Mouse (Mus musculus): ENCODE data around the gene Col26a1.
"Not testable (repeated sequence)": the region's sequence is repeated elsewhere in the genome, so short reads cannot be mapped to it uniquely, and the experiment has no call there.

Col26a1 gene

DNA sequence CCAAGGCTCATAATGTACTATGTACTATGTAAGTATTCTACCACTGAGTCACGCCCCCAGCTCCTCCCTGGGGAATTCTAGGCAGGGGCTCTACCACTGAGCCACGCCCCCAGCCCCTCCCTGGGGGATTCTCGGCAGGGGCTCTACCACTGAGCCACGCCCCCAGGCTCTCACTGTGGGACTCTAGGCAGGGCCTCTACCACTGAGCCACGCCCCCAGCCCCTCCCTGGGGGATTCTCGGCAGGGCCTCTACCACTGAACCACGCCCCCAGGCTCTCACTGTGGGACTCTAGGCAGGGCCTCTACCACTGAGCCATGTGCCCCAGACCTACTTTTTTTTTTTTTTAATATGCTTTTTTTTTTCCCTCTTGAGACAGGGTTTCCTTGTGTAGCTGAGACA, 129.8 kb downstream of the Col26a1 start:
- not testable (repeated sequence) for DNase-seq (ENCODE audit: low read depth, low spot score)

DNA sequence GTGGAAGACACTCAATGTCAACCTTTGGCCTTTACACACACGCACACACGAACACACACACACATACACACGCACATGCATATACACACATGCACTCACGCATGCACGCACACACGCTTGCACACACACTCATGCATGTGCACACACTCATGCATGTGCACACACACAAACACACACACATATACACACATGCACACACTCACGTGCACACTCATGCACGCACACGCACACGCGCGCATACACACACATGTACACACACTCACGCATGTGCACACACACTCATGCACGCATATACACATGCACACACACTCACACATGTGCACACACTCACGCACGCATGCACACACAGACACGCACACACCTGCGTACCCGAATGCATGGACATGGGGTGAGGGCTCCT, 130.9 kb downstream of the Col26a1 start:
- no peak for DNase-seq (ENCODE audit: low read depth, low spot score)

DNA sequence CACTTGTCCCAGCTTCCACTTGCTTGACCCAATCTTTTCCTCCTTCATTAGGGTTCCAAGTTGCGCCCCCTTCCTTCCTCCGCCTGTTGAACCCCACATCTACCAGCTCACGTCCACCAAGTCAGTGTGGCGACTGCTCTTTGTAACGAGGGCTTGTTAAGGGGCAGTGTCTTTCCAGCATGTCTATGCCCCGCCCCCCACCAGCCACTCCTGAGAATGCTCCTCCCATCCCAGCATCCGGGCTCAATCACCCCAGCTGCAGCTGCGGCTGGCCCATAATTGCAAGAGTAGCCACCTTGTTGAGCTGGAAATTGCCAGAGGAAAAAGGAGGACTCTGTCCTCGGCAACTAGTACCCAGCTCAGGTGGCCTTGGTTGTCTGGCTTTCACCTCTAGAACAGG, 136.4 kb downstream of the Col26a1 start:
- DNase-seq (ENCODE audit: low read depth, low spot score) = no peak

DNA sequence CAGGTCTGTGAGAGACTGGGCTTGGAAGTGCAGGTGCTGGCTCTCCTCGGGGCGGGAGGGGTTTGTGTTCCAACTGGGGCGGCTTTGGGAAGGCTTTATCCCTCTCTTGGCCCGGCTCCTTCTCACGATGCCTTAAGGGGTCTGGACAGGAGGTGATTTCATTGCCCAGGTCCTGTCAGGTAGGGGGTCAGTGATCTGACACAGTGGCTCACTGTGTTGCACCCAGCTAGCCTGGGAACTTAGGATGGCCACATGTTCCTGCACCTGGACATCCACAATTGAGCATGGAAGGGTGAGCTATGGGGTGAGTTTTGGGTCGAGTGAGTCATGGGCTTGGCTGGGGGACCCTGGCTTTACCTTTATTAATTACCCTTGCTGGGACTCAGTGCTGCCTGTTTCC, 144.1 kb downstream of the Col26a1 start:
- no peak for DNase-seq (ENCODE audit: low read depth, low spot score)

DNA sequence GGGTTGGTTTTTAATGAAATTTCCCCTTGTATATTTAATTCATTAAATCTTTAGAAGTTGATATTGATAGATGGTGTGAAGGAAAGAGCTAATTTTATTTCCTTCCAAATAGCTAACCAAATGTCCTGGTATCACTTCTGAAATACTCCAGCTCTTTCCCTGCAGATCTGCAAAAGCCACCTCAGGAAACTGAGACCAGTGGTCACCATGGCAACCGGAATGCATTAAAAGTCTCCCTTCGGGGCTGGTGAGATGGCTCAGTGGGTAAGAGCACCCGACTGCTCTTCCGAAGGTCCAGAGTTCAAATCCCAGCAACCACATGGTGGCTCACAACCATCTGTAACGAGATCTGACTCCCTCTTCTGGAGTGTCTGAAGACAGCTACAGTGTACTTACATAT, 156.7 kb downstream of the Col26a1 start:
- DNase-seq (ENCODE audit: low read depth, low spot score) = not testable (repeated sequence)

DNA sequence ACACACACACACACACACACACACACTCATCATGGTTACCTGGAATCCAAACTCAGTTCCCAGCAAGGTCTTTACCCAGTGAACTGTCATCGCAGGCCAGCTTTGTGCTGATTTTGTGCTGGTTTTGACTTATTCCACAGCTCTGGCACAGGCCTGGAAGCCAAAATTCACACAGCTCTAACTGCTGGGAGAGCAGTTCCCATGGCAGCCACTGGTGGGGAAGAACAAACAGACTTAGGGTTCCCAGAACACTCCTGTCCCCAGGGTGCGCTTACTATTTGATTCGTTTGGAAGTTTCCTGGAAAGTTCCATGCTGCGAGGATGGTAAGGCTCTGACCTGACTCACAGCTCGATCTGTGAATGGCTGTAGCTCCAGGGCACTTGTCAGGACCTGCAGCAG, 161.4 kb downstream of the Col26a1 start:
- DNase-seq (ENCODE audit: low read depth, low spot score) = no peak

DNA sequence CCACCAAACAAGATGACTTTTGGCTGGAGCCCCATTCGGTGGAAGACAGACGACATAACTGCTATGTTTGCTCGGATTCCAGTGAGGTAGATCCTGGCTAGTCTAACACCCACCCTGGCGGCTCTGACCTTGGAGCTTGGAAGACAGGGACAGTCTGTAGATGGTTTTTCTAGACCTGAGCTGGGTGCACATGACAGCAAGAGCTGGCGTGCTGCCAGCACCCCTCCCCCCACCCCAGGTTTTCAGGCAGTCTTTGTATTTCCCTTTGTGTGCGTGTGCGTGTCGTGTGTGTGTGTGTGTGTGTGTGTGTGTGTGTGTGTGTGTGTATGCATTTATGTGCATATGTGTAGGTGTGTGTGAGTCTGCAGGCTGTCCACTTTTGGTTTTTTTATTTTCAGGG, 164.4 kb downstream of the Col26a1 start:
- no peak for DNase-seq (ENCODE audit: low read depth, low spot score)

DNA sequence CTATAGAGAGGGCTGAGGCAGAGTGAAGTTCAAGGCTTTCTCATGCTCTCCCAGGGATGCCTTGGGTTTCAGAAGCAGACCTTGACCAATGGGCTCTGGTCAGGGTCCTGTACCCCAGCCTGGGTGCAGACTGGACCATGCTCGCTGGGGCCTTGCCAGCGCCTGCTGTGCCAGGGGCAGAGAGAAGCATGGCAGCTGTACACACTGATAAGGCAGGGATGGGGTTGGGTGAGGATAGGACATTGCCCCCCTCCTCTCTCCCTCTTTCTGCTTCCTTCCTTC, 165.5 kb downstream of the Col26a1 start:
- DNase-seq (ENCODE audit: low read depth, low spot score) = no peak

DNA sequence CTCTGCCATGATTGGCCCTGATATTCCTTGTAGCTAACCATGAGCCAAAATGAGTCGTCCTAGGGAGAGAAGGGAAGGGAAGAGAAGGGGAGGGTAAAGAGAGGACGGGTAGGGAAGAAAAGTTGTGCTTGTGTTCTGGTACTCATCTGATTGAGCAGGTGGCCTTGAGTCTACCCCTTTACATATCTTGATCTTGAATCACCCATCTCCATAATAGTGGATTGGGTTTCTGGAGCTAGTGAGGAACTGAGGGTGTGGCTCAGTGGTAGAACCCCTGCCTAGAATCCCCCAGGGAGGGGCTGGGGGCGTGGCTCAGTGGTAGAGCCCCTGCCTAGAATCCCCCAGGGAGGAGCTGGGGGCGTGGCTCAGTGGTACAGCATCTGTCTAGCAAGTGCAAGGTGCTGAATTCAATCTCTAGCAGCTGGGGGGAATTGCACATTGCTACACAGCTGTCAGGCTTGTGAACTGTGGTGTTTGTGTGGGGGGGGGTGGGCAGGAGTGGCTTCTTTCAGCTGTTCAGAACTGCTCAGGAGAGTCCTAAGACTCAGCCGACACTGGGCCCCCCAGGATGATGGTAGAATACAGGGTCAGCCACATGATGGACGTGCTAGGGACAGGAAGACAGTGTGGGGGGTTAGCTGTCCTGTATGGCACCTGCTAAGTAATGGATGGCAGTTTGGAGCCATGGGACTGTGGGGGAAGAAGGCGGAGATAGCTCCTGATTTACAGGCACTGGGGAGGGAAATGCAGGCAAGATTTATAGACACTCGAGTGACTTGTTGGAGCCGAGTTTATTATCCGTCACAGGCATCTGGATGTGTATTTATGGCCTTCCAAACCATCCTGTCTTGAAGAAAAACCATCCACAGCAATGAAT, 166.1 kb downstream of the Col26a1 start:
- no peak for DNase-seq (ENCODE audit: low read depth, low spot score)

DNA sequence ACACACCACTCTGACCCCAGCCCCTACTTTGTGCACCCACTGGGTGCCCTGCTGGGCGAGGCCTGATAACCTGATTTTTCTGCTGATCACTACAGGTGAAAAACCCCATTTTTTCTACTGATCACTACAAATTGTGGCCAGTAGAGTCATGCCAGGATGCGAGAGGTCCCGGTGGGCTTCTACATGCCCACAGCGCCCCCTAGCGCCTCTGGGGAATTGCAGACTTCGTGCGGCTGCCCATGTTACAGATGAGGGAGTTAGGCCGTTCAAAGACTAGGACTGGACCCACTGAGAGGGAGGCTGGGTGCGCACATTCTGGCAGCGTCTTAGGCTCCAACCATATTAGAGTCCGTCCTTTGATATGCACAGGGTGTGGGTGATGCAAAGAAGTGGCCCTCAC, 168.1 kb downstream of the Col26a1 start:
- no peak for DNase-seq (ENCODE audit: low read depth, low spot score)

DNA sequence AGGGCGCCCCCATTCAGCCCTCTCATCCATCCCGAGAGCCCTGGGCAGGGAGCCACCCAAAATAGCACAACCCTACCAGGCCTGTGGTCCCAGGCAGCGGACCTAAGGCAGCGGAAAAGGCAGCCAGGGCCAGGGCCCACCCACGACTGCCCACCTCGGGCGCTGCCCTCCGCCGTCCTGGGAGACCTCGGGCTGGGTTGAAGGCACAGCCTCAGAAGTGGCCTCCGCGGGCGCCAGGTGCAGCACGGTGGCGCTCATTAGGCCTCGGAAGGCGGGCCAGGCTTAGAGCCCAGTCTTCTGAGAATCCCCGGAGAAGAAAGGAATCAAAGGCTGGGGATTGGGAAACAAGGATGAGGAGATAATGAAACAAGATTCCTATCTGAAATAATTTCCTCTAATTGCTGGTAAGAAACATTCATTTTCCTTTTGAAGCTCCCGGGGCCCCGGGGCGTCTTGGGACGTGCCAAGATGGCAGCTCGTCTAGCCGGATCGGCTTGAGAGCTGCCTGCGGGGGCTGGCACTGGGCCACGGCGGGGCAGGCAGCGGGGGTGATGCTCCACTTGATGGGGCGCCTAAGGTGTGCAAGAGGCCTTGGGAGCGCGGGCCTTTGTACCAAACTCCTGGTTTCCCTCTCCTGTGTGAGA, 168.7 kb downstream of the Col26a1 start:
- no peak for DNase-seq (ENCODE audit: low read depth, low spot score)

DNA sequence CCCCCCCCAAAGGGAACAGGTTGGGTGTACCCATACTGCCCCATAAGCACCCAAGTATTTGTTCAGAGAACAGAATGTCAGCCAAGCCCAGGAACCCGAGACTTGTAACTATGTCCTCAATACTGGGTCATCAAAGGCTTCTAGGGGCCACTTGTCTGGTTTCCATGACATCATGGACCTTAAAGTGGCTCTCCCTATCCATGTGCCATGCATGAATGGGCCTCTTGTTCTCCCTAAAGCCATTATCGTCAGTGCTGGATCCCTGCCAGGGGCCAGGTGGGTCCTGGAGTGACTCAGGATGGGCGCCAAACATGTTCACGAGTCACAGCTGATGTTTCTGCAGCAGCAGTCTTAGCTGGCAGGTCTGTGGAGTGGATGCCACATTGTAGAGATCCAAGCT, 172.3 kb downstream of the Col26a1 start:
- no peak for DNase-seq (ENCODE audit: low read depth, low spot score)

DNA sequence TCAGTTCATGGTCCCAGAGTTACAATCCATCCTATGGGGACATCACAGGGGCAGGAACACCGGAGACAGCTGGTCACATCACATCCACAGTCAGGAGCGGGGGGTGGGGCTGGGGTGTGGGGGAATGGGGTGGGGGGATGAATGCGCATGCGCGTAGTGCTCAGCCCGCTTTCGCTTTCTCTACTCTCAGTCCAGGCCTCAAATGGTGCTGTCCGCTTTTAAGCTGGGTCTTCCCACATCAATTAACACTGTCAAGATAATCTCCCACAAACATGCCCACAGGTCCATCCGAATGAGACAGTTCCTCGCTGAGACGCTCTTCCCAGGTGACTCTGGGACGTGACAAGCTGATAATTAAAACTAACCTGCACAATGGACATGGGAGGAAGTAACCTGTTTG, 174.9 kb downstream of the Col26a1 start:
- no peak for DNase-seq (ENCODE audit: low read depth, low spot score)

DNA sequence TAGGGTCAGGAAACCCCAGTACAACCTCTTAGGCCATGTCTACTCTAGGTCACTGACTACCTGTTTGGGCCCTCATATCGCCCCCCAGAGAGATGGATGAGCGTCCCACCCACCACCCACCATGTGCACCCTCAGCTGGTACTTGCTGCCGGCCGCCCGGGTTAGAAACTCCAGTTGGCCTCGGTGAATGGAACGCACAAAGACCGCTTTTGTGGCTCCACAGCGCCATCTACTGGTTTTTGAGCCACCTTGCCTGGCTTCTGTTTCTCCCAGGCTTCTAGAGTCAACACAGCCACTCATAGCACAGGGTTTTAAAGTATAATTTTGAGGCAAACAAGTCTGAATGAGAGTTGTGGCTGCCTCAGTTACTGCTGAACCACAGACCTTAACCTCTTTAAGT, 176.2 kb downstream of the Col26a1 start:
- DNase-seq (ENCODE audit: low read depth, low spot score) = peak; percentile 21

DNA sequence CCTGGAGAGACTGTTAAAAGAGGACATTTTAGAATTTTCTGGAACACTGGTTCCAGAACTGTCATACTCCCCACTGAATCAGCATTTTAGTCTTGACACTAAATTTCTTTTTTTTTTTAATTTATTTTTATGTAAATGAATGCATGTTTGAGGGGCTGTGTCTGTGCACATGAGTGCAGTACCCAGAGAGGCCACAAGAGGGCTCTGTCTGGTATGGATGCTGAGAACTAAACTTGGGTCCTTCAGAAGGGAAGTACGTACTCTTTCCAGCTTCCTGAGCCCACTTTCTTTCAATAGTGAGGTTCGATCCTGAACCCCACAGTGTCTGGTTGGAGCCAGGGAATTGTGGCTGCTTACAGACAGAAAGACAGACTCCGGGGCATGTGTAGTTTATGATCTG, 177.5 kb downstream of the Col26a1 start:
- no peak for DNase-seq (ENCODE audit: low read depth, low spot score)

DNA sequence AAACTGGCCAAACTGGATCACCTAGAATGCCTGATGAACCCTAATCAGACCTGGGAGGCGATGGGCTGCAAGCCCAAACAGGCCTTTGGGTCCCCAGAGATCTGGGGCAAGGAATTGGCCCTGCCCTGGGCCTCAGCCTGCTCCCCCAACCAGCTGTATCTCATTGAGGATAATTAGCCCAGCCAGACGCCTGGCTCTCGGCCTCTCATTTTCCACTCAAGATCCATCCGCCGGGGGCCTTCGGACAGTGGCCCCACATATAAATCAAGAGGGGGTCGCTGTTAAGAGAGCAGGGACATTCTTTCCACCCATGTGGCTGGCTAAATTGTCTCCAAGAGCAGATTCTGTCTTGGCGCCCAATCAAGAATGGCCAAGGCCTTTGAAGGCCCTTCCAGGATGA, 178.9 kb downstream of the Col26a1 start:
- DNase-seq (ENCODE audit: low read depth, low spot score) = no peak

DNA sequence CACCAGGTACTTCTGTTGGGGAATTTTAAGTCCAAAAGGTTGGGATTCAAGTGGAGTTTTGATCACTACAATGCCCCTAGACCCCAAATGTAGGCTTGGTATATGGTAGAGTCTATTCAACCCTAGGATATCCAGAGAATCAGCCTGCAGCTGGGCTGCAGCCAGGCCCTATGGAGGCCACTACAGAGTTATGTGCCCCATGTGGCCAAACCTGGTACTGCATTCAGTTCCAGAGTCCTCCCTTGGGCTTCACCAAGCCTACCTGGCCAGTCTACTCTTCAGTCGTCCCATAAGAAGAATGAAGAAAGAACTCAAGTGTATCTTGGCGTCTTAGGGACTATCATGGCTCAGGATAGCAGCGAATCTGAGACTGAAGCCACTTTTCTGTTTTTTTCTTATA, 179.3 kb downstream of the Col26a1 start:
- peak; percentile 42 for DNase-seq (ENCODE audit: low read depth, low spot score)

DNA sequence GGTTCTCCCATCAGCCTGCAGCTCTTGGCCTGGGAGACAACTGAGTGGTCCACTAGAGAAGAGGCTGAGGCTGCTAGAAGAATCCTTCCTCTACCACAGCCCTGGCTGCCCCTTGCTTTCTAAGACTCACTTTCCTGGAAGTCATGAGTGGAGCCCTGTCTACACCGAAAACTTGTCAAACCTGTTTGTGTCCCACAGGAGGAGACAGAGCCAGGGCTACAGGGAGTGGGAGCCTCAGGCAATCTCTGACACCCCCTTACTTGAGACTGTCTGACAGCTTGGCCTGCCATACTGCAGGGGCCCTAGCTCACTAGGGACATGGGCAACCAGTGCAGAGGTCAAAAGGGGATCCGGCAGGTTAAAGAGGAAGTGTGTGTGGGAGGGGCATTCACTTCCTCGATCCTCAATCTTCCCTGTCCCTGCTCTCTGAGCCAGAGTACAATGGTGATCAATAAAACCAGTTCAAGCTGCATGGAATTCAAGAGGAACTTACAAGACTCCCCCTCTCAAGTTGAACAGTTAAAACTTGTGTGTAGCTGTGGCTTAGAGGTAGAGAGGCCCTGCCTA, 180.8 kb downstream of the Col26a1 start:
- no peak for DNase-seq (ENCODE audit: low read depth, low spot score)

DNA sequence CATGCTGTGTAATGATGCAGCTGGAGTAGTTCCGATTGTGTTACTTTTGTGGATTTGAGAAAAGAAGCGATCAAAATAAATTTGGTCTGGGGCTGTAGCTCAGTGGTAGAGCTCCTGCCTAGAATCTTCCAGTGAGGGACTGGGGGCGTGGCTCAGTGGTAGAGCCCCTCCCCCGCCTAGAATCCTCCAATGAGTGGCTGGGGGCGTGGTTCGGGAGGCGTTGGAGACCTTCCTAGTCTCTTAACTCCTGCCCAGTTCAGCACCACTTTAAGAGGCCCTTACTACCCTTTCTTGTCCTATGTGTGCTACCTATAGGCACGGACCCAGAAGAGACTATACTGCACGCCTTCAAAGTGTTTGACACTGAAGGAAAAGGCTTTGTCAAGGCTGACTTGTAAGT, 185.4 kb downstream of the Col26a1 start:
- DNase-seq (ENCODE audit: low read depth, low spot score) = no peak

DNA sequence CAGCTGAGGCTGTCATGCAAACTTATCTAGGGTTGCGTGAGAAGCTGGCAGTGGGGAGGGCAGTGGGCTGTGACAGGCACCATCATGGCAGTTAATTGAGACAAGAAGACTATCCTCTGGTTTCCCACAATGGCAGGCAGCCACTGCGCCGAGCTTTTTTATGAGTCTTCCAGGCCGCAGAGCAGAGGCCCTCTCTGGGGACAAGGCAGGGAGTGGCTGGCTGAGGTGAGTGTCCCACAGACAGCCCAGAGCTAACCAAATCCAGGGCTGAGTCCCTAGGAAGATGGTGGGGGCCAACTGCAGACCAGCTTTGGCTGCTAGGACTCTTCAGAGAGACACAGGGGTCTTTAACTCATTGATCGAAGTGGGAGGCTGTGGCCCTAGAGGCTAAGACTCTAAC, 186.5 kb downstream of the Col26a1 start:
- no peak for DNase-seq (ENCODE audit: low read depth, low spot score)

DNA sequence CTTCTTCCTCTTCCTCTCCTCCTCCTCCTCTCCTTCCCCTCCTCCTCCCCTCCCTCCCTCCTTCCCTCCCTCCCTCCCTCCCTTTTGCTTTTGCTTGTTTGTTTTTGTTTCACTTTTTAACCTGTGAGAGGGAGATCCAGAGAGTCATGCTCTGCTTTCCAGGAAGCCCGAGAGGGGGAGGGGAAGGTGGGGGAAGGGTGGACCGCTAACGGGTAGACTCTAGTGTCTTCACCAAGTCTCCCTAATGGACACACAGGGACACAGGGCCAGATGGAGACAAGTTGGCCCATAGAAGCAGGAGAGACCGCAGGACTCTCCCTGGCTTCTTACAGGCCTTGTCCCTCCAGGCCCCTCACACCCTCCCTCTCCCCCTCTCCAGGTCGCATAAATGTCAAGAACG, 188.0 kb downstream of the Col26a1 start:
- no peak for DNase-seq (ENCODE audit: low read depth, low spot score)

DNA sequence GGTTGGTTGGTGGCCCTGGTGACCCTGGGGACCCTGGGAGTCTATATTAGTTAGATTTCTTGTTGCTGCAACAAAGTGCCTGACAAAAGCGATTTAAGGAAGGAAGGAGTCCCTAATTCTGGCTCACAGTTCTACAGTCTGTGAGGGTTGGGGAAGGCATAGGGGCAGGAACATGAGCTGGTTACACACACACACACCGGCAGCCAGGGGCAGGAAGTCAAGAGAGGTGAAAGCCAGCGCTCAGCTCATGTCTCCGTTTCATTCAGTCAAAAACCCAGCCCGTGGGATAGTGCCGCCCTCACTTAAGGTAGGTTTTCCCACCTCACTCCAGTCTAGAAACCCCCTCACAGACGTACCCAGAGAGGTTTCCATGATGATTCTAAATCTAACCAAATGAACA, 189.6 kb downstream of the Col26a1 start:
- DNase-seq (ENCODE audit: low read depth, low spot score) = no peak

DNA sequence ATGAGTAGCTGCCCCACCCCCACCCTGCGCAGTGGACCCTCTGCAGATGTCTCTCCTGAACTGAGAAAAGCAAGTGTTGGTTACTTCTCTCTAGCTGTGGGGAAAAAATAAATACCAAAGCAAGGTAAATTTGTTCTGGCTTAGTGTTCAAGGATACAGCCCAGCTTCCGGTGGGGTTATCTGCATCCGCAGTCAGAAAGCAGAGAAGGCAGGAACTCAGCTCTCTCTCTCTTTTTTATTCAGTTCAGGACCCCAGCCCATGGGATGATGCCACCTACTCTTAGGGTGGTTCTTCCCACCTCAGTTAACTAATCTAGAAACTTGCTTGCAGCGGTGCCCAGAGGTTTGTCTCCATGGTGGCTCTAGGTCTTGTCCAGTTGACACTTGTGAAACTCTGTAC, 190.2 kb downstream of the Col26a1 start, which contains the start of gene Myl10:
Gene Myl10, plus strand, starts transcription at position 363 of the 400 bp plus-strand sequence.
- DNase-seq (ENCODE audit: low read depth, low spot score) = no peak
